In the genomic region with DNA sequence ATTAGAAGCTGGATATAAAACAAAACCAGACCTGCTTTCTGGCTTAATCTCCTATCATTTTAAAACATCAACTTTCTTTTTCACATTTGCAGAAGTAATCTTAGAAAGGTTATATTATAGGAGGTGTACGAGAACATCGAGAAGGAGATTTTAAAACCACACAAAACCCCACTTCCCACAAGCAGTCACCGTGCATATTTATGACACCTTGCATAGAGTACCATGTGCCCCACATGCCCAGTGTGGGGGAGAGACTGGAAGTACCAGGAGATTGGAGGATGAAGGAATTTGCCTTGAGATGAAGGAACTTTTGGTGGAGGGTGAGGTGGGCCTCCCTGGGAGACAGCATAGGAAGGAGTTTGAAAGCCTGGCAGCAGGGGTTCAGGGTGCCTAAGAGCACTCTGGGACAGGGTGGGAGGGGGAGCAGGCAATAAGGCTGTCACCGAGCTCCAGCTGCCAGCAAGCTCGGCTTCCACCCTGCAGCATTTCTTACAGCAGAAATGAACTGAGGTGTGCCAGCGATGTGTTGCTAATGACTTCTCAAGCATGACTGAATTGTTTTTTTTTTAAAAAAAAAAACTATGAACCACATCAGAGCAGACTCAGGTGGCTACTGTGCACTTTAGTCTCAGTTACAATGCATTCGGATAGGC, we compare ENCODE assay signal across 20 mouse cellular contexts.
DNase-seq lines count a peak whose midpoint lies in the region; ATAC-seq and TF ChIP-seq lines count a peak whose summit lies in the region.
"Had no signal": no experiment of that assay in that cellular context is flagged by ENCODE, and none has a peak within 500 bp of the region (broad histone marks: within the 10 kb centered on the region; RNA-seq: fewer than 3 reads in every experiment).

No protein-coding gene starts in this region.

- DNase-seq in midbrain, postnatal 0 days (ENCODE audit: low spot score): peak; percentile 12
- DNase-seq in naive thymus-derived CD4-positive, alpha-beta T cell, adult 2 months (ENCODE audit: low read depth): peak; percentile 16
- no peak for DNase-seq in spleen, adult 18-20 months
- DNase-seq in heart, adult 9 months (ENCODE audit: low spot score in 2 of 2): no peak
- DNase-seq: adrenal gland, adult 2 months; cerebellum, adult 11-12 months; cerebellum, postnatal 25 days; gastrocnemius, postnatal 10 days; liver; lung, adult 18-20 months; right cerebral cortex, postnatal 14 days had no signal

- H3K36me3 ChIP-seq in midbrain, postnatal 0 days (ENCODE audit: insufficient read depth, low read length): no peaks in the 10 kb centered on the region
- no peaks in the 10 kb centered on the region for H3K36me3 ChIP-seq in midbrain, embryonic 15.5 days (replicated peaks)
- no peaks in the 10 kb centered on the region for H3K36me3 ChIP-seq in kidney, embryonic 16.5 days (ENCODE audit: insufficient read depth, low read length)
- H3K36me3 ChIP-seq: G1E; midbrain, embryonic 13.5 days had no signal

- H3K4me3 ChIP-seq in midbrain, postnatal 0 days (ENCODE audit: low read depth, low read length): no peak overlapping the region
- H3K4me3 ChIP-seq in midbrain, embryonic 15.5 days: no peak overlapping the region
- no peak overlapping the region for H3K4me3 ChIP-seq in kidney, embryonic 16.5 days (ENCODE audit: low read length)
- H3K4me3 ChIP-seq: erythroblast, embryonic 14.5 days; midbrain, embryonic 13.5 days had no signal

- no peak overlapping the region for H3K27ac ChIP-seq in midbrain, postnatal 0 days (ENCODE audit: low read depth, low read length)
- no peak overlapping the region for H3K27ac ChIP-seq in midbrain, embryonic 15.5 days
- no peak overlapping the region for H3K27ac ChIP-seq in kidney, embryonic 16.5 days (ENCODE audit: low read length)
- H3K27ac ChIP-seq: macrophage; midbrain, embryonic 13.5 days had no signal

- H3K4me2 ChIP-seq in midbrain, postnatal 0 days (ENCODE audit: low read depth, low read length, poor library complexity, severe bottlenecking): no peak overlapping the region
- H3K4me2 ChIP-seq in midbrain, embryonic 15.5 days: no peak overlapping the region
- H3K4me2 ChIP-seq in kidney, embryonic 16.5 days (replicated peaks; ENCODE audit: low read depth, low read length): no peak overlapping the region
- H3K4me2 ChIP-seq: midbrain, embryonic 13.5 days had no signal

- no peaks in the 10 kb centered on the region for H3K4me1 ChIP-seq in midbrain, postnatal 0 days (ENCODE audit: insufficient read depth, low read length)
- peaks cover 8% of the 10 kb centered on the region; the same call in 1 of the 2 replicates for H3K4me1 ChIP-seq in midbrain, embryonic 15.5 days
- H3K4me1 ChIP-seq in kidney, embryonic 16.5 days (ENCODE audit: insufficient read depth, low read length): no peaks in the 10 kb centered on the region

- no peak overlapping the region for H3K9ac ChIP-seq in midbrain, postnatal 0 days (replicated peaks; ENCODE audit: low read length, poor library complexity, severe bottlenecking)
- no peak overlapping the region for H3K9ac ChIP-seq in midbrain, embryonic 15.5 days
- no peak overlapping the region for H3K9ac ChIP-seq in kidney, embryonic 16.5 days (replicated peaks; ENCODE audit: low read length)
- H3K9ac ChIP-seq: midbrain, embryonic 13.5 days had no signal

- no peak for TF ChIP-seq CTCF in midbrain, postnatal 0 days (IDR thresholded peaks at IDR 0.05)

- WGBS in midbrain, postnatal 0 days: 57% methylated on average over 7 of the region's 7 CpGs
- WGBS in midbrain, embryonic 15.5 days: 59% methylated on average over 7 of the region's 7 CpGs
- 34% methylated on average over 7 of the region's 7 CpGs for WGBS in kidney, embryonic 16.5 days

- no peaks in the 10 kb centered on the region for H3K9me3 ChIP-seq in midbrain, postnatal 0 days (ENCODE audit: low read length)
- no peaks in the 10 kb centered on the region for H3K9me3 ChIP-seq in midbrain, embryonic 15.5 days
- H3K9me3 ChIP-seq in kidney, embryonic 16.5 days (ENCODE audit: low read length): no peaks in the 10 kb centered on the region
- H3K9me3 ChIP-seq: midbrain, embryonic 13.5 days had no signal

- H3K27me3 ChIP-seq in midbrain, postnatal 0 days (ENCODE audit: insufficient read depth, low read length): no peaks in the 10 kb centered on the region
- H3K27me3 ChIP-seq in midbrain, embryonic 15.5 days (replicated peaks): no peaks in the 10 kb centered on the region
- no peaks in the 10 kb centered on the region; the same call in 1 of the 2 replicates for H3K27me3 ChIP-seq in kidney, embryonic 16.5 days (ENCODE audit: insufficient read depth, low read length)
- H3K27me3 ChIP-seq: midbrain, embryonic 13.5 days had no signal

- no peak for ATAC-seq in midbrain, postnatal 0 days (ENCODE audit: low FRiP score)
- ATAC-seq in midbrain, embryonic 15.5 days (replicated peaks): no peak
- peak; percentile 37; the same call in 1 of the 2 replicates for ATAC-seq in granulocyte monocyte progenitor cell, adult 5-6 weeks (replicated peaks; ENCODE audit: poor library complexity, severe bottlenecking)
- ATAC-seq in kidney, embryonic 16.5 days (ENCODE audit: low FRiP score, low TSS enrichment): peak; percentile 86
- ATAC-seq: hindbrain, embryonic 16.5 days; intestine, postnatal 0 days; midbrain, embryonic 13.5 days had no signal

Comparison
In these comparisons a context has a peak if more than half of its experiments do, and no peak if none do; other contexts are left out.
1. ATAC-seq: peak in granulocyte monocyte progenitor cell, adult 5-6 weeks (single experiment) and kidney, embryonic 16.5 days (single experiment); none in midbrain, postnatal 0 days (single experiment) and midbrain, embryonic 15.5 days (single experiment).
2. DNase-seq: peak in midbrain, postnatal 0 days (single experiment) and naive thymus-derived CD4-positive, alpha-beta T cell, adult 2 months (single experiment); none in spleen, adult 18-20 months (0 of 2) and heart, adult 9 months (0 of 2).